Mouse (Mus musculus): ENCODE results near the gene Usf2.

DNA sequence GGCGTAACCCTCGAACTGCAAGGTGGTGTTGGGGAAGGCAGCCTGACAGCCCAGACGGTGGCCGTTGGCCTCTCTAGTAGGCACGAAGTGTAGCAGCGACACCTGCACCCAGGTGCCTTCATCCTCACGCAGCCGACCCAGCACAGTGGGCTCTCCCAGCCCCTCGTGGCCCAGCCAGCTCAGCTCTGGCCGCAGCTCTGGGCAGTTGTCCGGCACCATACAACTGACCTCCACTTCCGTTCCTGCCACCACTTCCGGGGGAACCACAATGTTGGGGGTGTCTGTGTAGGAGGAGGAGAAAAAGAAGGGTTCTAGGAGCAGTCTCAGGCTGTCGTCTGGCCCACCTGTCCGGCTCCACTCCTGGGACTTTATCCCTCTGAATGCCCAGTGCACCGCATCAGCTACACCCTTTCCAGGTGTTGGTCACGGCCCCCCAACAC is 47.6 kb downstream of the Usf2 start:
- TF ChIP-seq CTCF (IDR thresholded peaks at IDR 0.05) (no peak), EP300 (IDR thresholded peaks at IDR 0.05) (no peak)

Measured in lung, postnatal 0 days (tissue).